In genomic region chr11:19713597-19713996, GRCm38 (mm10) we compare ENCODE assay signal across 11 mouse cellular contexts.
DNase-seq lines count a peak whose midpoint lies in the region; ATAC-seq and TF ChIP-seq lines count a peak whose summit lies in the region.
"Had no signal": no experiment of that assay in that cellular context is flagged by ENCODE, and none has a peak within 500 bp of the region (broad histone marks: within the 10 kb centered on the region; RNA-seq: fewer than 3 reads in every experiment).

No protein-coding gene starts in this region.

- no peak overlapping the region for H3K4me3 ChIP-seq in embryonic facial prominence, embryonic 13.5 days
- H3K4me3 ChIP-seq in embryonic facial prominence, embryonic 10.5 days = no peak overlapping the region
- no peak overlapping the region for H3K4me3 ChIP-seq in kidney, postnatal 0 days (replicated peaks; ENCODE audit: low read depth, low read length)
- H3K4me3 ChIP-seq in hindbrain, embryonic 14.5 days (replicated peaks; ENCODE audit: low read length) = peak overlapping the region; percentile 8; the same call in 1 of the 2 replicates

- TF ChIP-seq CTCF in kidney, postnatal 0 days (IDR thresholded peaks at IDR 0.05; ENCODE audit: low read depth) = no peak

- peak overlapping the region; percentile 35 for H3K4me2 ChIP-seq in embryonic facial prominence, embryonic 13.5 days
- H3K4me2 ChIP-seq in kidney, postnatal 0 days (ENCODE audit: low read length) = peak overlapping the region; percentile 23
- peak overlapping the region; percentile 45 for H3K4me2 ChIP-seq in hindbrain, embryonic 14.5 days (replicated peaks)

- H3K4me1 ChIP-seq in embryonic facial prominence, embryonic 13.5 days = peaks cover 10% of the 10 kb centered on the region
- H3K4me1 ChIP-seq in embryonic facial prominence, embryonic 10.5 days = peaks cover 15% of the 10 kb centered on the region
- H3K4me1 ChIP-seq in kidney, postnatal 0 days (replicated peaks; ENCODE audit: insufficient read depth, low read length) = no peaks in the 10 kb centered on the region
- peaks cover 10% of the 10 kb centered on the region for H3K4me1 ChIP-seq in hindbrain, embryonic 14.5 days (replicated peaks; ENCODE audit: control insufficient read depth, insufficient read depth, low read length)

- no peak for DNase-seq in embryonic facial prominence, embryonic 10.5 days (ENCODE audit: low spot score)
- DNase-seq in kidney, postnatal 0 days (ENCODE audit: low spot score) = no peak
- no peak for DNase-seq in kidney, adult 8-10 months
- DNase-seq in hindbrain, embryonic 14.5 days (ENCODE audit: low spot score) = no peak
- peak; percentile 11 to 24 for DNase-seq in right cerebral cortex, adult 2 months (ENCODE audit: low spot score in 2 of 2)
- DNase-seq in left cerebral cortex, adult 18-20 months (ENCODE audit: low spot score in 2 of 2) = no peak
- DNase-seq: lung, postnatal 36 days; spleen, adult 18-20 months; thymus, postnatal 14 days had no signal

- no peak overlapping the region for H3K9ac ChIP-seq in embryonic facial prominence, embryonic 13.5 days
- no peak overlapping the region for H3K9ac ChIP-seq in kidney, postnatal 0 days (ENCODE audit: low read depth, low read length)
- H3K9ac ChIP-seq in hindbrain, embryonic 14.5 days = no peak overlapping the region; the same call in 1 of the 2 replicates

- no peaks in the 10 kb centered on the region for H3K9me3 ChIP-seq in embryonic facial prominence, embryonic 13.5 days
- no peaks in the 10 kb centered on the region for H3K9me3 ChIP-seq in embryonic facial prominence, embryonic 10.5 days
- H3K9me3 ChIP-seq in kidney, postnatal 0 days (replicated peaks; ENCODE audit: low read length) = no peaks in the 10 kb centered on the region
- no peaks in the 10 kb centered on the region for H3K9me3 ChIP-seq in hindbrain, embryonic 14.5 days (ENCODE audit: control insufficient read depth, low read length)

- no peak overlapping the region for H3K27ac ChIP-seq in embryonic facial prominence, embryonic 13.5 days
- no peak overlapping the region for H3K27ac ChIP-seq in embryonic facial prominence, embryonic 10.5 days (replicated peaks)
- no peak overlapping the region for H3K27ac ChIP-seq in kidney, postnatal 0 days
- peak overlapping the region; percentile 70 for H3K27ac ChIP-seq in hindbrain, embryonic 14.5 days

- 64% methylated on average over 20 of the region's 20 CpGs for WGBS in embryonic facial prominence, embryonic 13.5 days
- 86% methylated on average over 20 of the region's 20 CpGs for WGBS in embryonic facial prominence, embryonic 10.5 days
- 66% methylated on average over 20 of the region's 20 CpGs for WGBS in kidney, postnatal 0 days
- 58% methylated on average over 20 of the region's 20 CpGs for WGBS in hindbrain, embryonic 14.5 days

- H3K36me3 ChIP-seq in embryonic facial prominence, embryonic 13.5 days = no peaks in the 10 kb centered on the region
- H3K36me3 ChIP-seq in embryonic facial prominence, embryonic 10.5 days (replicated peaks) = no peaks in the 10 kb centered on the region
- no peaks in the 10 kb centered on the region for H3K36me3 ChIP-seq in kidney, postnatal 0 days (ENCODE audit: insufficient read depth, low read length)
- no peaks in the 10 kb centered on the region for H3K36me3 ChIP-seq in hindbrain, embryonic 14.5 days (replicated peaks; ENCODE audit: control insufficient read depth, insufficient read depth)

- ATAC-seq in embryonic facial prominence, embryonic 13.5 days (ENCODE audit: insufficient number of reproducible peaks, insufficient read depth, low FRiP score, low TSS enrichment, low read depth) = no peak
- no peak for ATAC-seq in kidney, postnatal 0 days (replicated peaks; ENCODE audit: low FRiP score, low read depth)
- peak; percentile 31; the same call in 1 of the 2 replicates for ATAC-seq in hindbrain, embryonic 14.5 days (ENCODE audit: low FRiP score)
- ATAC-seq in megakaryocyte, adult 5-6 weeks (ENCODE audit: poor library complexity, severe bottlenecking) = no peak

- H3K27me3 ChIP-seq in embryonic facial prominence, embryonic 13.5 days = no peaks in the 10 kb centered on the region
- no peaks in the 10 kb centered on the region for H3K27me3 ChIP-seq in embryonic facial prominence, embryonic 10.5 days (replicated peaks; ENCODE audit: low read depth, poor library complexity, severe bottlenecking)
- no peaks in the 10 kb centered on the region for H3K27me3 ChIP-seq in kidney, postnatal 0 days (ENCODE audit: insufficient read depth, low read length)
- H3K27me3 ChIP-seq in hindbrain, embryonic 14.5 days (ENCODE audit: control insufficient read depth, insufficient read depth, low read length) = no peaks in the 10 kb centered on the region

Comparison
In these comparisons a context has a peak if more than half of its experiments do, and no peak if none do; other contexts are left out.
1. DNase-seq: peak in right cerebral cortex, adult 2 months (2 of 2); none in embryonic facial prominence, embryonic 10.5 days (single experiment), kidney, postnatal 0 days (single experiment), kidney, adult 8-10 months (0 of 2), hindbrain, embryonic 14.5 days (single experiment) and left cerebral cortex, adult 18-20 months (0 of 2).
2. Peak in every context shown above with its lines, with median percentiles within 50 percentile points of each other: H3K4me2 ChIP-seq.